Mouse (Mus musculus) cerebellum, postnatal 36 days (tissue): ENCODE results near the gene Serpinb9b.

Source experiments
- DNase-seq, 2 experiments: peaks; one replicate each; pipeline ENCODE4 v3.0.0; 2021 to 2022; ENCODE audit warnings: mixed read lengths in 2 of 2

The Serpinb9b gene

DNA sequence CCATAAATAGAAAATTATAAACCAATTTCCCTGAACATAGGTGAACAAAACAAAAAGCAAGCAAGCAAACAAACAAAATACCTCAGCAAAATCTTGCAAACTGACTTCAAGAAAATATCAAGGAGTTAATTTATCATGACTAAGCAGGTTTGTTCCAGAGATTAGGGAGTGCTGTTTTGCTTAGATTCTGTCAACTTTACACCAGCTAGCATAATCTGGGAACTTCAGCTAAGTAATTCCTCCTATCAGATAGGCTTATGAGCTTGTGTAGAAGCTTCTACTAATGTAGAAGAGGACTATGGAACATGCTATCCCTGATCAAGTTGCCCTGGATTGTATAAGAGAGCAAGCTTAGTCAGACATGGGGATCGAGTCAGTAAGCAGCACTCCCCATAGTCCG is 20.0 kb downstream of the Serpinb9b start:
- no peak for DNase-seq

DNA sequence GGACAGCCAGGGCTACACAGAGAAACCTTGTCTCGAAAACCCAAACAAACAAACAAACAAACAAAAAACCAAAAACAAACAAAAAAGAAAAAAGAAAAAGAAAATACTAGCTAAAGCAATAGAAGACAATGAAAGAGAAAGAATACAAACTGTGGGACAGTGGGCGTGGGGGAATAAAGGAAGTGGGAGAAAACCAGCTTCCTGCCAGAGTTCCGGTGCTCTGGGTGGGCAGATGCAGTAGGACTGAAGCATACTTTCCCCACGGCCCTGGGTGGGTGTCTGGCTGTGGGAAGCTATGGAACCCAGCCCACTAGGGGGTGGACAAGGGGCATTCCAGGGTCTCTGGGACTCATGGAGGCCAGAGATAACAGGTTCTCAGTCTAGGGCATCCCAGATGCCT is 21.0 kb downstream of the Serpinb9b start:
- no peak for DNase-seq

DNA sequence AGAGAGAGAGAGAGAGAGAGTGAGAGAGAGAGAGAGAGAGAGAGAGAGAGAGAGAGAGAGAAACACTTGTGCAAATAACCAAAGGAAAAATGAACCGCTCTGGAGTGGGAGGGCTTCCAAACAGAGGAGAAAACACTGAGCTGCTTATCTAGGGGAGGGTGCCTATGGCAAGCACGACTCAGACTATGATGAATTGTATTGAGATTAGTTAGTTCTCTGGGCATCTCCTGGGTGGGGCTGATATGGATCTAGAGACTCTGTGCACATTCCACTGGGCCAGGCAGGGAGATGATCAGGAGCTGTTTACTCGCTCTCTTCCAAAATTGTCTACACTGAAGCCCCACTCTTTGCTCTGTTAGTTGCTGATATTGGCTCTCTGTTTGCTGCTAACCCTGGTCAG is 24.5 kb downstream of the Serpinb9b start:
- no peak for DNase-seq

DNA sequence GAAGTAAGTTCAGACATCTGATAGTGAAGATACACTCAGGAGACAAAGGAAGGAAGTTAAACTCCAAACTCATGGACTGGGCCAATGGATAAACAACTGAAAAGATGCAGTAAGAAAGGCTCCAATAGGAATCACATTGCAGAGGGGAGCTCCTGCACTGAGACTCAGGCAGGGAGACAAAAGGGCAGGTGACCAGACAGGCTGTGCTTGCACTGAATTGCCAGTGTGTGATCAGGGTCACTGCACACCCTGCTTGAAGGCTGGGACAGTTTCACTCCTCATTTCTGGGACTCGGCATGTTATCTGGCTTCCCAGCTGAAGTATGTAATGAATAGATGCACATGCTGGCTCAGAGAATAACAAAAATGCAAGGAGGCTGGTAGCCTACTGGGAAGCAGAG is 35.8 kb downstream of the Serpinb9b start:
- no peak for DNase-seq

DNA sequence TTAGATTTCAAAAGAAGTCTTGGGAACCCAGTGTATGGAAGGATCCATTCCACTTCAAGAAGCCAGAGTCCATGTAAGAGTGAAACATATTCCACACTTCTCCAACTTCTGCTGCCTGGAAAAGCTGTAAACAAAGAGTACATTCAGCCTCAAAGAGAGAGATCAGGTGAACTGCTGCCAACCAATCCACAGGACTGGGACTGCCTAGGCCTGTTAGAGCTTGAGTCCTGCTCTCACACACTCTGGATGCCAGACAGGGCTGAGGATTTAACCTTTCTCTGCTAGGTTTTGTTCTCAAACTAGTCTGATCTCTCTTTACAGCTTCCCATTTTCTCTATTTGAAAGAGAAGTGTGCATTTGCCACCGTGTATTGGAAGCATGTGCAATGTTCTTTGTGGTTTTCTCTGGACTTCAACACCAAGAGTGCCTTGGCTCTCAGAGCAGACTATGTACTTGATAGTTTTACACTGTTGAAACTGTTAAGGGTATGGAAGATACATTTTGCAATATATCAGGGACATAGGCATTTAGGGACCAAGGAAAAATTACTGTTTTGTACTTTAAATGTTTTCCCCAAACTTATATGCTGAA is 40.3 kb downstream of the Serpinb9b start:
- DNase-seq = no peak

DNA sequence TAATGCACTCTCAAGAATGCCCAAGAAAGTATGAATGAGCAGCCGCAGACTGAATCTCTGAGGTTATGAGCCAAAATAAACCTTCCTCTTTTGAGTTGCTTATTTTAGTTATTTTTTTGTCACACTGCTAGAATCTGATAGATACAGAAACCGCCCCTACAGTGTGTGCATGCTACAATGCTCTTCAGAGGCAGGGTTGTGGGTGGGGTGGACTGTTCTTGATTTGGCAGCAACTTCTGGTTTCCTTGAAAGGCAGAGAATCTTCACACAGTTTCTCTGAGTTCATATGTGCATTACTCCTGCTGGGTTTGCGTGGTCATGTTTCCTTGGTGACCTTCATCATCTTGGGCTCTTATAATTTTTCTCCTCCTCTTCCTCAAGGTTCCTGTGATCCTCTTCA is 40.9 kb downstream of the Serpinb9b start:
- DNase-seq = no peak

DNA sequence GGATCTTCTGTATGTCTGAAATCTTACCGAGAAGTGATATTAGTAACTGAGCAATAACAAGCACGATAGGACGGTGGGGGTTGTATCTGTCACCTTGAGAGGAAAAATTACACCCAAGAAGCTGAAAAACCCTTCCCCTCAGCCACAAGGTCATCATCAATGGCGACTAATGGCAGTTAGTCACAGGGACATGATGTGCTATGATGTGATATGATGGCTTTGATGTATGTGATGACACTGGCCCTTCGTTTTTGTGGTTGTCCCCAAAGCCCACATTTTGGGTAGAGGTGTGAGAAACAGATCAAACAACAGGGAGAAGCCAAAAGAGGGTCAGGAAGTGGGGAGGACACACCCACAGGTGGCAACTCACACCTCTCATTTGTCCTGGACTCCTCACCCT is 44.6 kb downstream of the Serpinb9b start:
- DNase-seq = no peak

DNA sequence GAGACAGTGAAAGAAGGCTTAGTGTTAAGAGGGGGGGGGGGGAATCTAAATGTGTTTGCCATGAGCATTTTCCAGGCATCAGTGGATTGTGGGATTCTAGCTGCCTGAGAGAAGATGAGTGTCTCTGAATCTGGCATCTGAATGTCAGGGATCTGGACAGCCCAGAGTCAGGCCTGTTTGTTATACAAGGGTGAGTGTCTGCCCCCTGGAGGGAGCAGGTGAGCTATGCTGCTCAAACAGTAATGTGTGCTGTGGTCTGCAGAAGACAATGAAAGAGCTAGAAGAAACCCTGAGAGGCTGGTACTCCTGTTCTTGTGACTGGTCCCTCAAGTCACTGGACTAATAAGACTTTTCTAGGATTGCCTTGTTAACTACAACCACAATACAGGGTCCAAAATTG is 46.8 kb downstream of the Serpinb9b start:
- DNase-seq = no peak

DNA sequence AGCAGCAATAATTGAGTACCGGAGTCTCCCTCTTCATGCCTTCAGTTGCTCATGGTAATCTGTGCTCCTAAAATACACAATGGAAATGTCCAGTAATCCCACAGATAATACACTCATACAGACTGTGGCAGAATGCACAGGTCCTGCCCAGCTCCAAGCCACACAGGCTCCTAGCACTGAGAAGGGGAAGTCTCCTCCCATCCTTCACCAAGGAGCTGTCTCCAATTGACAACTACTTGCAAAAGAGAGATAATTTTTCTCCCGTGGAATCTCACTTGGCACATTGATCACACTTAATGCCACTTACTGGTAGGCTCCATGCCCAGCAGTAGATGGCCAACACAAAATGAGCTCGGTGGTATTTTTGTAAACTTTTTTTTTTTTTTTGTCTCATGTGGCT is 49.0 kb downstream of the Serpinb9b start:
- no peak for DNase-seq

DNA sequence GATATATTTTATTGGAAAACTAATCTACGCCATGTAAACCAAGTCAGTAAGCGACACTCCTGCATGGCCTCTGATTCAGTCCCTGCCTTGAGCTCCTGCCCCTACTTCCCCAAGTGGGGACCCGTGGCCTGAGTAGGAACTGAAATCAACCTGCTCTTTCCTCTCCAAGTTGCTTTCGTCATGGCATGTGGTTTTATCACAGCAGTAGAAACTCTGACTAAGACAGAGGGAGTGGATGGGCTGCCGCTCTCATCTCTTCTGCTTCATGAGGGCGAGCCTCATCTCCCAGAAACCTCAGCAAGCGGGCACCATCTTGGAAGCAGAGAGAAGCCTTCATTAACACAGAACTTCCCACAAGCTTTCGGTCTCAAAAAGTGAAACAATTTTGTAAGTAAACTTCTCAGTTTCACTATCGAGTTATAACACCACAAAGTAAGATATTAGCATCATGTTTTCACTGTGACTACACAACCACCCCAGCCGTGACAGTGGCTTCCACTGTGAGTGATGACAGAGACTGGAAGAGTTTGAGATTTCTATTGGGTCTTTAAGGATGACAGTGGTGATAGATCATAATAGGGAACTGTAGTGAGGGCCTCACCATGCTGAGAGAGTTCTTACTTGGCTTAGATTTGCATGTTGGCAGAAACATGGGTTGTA is 49.9 kb downstream of the Serpinb9b start:
- no peak for DNase-seq

DNA sequence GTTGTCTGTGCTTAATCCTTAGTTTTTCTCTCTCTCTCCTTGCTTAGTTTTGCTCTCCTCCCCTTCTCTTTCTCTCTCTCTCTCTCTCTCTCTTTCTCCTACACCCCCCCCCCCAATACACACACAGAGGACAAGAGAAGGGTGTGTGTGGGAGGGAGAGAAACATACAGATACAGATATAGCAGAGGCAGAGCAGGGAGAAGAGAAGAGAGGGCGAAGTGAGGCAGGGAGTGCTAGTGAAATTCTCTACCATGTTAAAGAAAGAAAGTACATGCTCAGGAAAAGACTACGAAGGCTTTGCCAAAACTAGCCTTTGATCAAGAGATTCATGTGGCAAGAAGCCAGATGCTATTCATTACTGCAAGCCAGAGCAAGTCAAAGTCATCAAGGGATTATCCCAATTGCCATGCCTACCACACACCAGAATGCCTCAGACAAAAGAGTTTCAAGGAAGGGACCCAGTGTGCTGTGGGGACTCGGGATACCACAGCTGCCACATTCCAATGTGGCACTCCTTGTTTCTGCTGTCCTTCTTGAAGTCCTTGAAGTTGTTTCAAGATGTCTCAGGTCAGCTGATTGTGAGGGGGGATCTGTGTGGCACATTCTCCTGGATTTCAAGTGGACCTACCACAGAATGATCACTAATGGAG is 51.0 kb downstream of the Serpinb9b start, which contains the start of gene Serpinb1b:
Gene Serpinb1b (plus strand): TSS at position 520 of the 650 bp plus-strand sequence.
- DNase-seq = no peak

DNA sequence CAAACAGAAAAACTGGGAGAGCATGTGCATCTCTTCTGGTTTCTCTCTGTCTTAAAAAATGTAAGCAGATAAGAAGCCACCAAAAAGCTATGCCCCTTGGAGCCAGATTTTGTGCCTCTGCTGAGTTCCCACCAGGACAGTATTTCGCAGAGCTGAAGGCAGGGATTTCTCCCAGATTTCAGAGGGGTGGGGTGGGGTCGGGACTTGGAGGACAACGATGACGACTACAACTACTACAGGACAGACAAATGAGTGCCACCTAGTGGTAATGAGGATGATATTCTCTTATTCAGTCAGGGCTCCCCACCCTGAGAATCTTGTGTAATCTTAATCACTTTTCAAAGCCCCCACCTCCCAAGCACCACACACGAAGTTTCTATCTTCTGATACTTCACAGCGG is 52.2 kb downstream of the Serpinb9b start:
- DNase-seq = no peak

DNA sequence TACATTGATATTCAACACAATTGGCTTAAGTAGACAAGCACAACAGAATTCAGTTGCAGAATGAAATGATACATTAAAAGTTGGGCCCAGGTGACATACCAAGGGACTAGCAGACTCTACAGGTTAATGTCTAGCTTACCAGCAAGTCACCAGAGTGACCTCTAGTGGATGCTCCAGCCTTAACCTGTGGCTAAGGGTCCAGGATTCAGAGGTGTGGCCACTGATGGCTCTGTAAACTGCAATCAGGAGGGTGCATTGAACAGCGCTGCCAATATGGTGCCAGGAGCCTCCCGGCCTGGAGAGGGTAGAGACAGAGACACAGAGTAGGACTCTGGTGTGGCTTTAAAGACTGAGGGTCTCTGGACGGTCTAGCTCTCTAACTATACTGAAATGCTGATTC is 53.1 kb downstream of the Serpinb9b start:
- DNase-seq = peak; percentile 9 to 18

DNA sequence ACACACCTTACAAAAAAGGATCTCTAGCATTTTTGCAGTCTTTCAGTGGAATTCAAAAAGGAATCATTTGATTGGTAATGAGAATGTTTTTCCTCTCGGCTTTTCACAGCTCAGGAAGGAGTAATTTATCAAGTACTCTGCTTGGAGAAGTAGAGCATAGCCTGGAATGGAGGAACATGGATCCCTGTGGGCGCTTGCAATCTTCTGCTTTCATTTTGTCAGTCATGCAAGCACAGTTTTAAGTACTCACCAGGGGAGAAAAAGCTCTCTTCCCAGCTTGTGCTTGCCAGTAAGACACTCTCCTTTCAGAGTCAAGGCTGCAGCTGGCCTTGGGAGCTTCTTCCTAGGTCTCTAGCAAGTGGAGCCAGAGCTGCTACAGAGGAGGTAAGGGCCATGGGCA is 56.6 kb downstream of the Serpinb9b start:
- no peak for DNase-seq

DNA sequence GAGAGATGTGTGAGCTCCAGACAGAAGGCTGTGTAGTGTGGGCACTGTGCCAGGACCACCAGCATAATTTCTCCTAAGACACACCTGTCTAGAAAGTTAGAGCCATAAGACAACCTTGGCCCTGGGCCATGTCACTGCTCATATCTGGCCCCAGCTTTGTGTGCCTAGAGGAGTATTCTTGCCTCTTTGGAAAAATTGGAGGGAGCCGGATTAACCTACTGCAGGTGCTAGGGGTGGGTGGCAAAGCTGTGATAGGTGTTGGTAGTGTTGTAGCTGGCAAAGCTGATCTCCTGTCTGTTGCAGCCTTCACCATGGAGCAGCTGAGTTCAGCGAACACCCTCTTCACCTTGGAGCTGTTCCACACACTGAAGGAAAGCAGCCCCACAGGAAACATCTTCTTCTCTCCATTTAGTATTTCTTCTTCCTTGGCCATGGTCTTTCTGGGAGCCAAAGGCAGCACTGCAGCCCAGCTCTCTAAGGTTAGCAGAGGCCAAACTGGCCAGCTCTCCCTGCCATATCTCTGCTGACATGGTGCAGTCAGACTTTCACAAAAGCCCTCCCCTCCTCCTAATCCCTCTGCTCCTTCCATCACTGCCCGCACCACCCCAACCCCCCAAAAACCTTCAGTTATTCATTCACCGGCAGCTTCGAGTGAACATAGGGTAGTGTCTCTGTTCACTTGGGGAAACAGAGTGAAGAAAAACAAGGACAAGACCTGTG is 57.9 kb downstream of the Serpinb9b start:
- peak; percentile 21 to 25 for DNase-seq

DNA sequence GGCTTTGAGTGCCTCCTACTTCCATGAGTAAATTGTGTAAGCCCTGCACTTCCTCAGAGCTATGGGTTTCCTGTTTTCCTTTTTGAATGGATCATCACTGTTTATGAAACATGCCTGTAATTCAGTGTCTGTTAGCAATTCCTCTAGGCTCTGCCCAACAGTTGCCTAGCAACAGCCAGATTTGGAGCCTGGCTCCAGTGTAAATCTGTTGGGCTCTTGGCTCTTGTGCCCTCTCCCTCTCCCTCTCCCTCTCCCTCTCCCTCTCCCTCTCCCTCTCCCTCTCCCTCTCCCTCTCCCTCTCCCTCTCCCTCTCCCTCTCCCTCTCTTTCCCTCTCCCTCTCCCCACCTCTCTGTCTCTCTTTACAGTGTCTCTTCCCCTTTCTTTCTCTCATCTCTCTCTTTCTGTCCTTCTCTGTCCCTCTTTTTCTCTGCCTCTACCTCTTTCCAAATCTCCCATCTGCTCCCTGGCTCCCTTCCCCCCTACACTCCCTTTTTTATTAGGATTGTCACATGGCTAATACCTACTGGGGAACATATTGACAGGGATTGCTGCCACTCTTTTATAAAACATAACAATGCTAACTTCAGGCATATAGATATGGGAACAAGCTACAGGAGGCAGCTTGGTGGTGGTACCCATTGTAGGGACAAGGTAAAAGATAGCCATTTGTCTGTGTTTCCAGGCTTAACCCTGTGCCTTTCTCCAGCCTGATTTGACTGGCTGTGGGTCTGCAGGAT is 58.6 kb downstream of the Serpinb9b start:
- DNase-seq = peak; percentile 35 to 51

DNA sequence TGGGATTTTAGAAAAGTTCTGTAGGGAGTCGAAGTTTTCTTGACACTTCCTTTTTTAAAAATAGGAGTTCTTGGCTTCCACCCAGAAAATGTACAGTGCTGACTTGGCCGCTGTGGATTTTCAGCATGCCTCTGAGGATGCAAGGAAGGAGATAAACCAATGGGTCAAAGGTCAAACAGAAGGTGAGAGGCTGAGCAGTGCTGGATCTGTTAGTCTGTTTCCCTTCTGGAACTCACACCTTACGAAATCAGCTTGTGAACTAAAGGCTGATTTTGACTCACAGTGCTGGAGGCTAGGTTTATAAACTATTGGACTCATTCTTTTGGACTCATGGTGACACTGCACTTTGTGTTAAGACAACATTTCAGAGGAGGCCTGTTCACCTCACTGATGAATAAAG is 62.4 kb downstream of the Serpinb9b start:
- DNase-seq = no peak

DNA sequence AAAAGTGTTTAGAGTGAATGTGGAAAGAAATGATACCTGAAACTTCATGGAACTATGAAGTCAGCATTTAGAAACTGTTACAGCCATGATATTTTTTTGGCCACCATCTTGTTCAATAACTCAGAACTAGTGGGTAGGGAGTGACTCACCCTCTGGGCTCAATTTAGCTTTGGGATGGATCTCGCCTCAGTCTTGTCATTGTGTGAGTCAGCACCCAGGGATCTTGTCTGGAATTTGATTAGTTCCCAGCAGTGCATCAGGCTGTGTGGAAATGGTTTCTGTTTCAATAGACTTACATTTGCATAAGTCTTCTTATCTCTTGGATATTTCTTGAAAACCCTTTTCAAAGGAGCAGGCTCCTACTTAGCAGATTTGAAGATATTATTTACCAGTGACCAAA is 63.3 kb downstream of the Serpinb9b start:
- DNase-seq = no peak

DNA sequence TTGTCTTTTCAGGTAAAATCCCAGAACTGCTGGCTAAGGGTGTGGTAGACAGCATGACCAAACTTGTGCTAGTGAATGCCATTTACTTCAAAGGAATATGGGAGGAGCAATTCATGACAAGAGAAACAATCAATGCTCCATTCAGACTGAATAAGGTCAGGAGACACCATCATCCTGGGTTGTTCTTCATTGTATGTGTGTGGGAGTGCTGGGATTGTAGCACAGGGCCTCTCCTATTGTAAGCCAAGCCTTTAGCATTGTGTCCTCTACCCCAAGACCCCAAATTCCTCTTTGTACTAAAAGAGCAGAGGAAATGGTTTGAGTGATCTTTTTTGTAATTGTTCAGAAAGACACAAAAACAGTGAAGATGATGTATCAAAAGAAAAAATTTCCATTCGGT is 64.1 kb downstream of the Serpinb9b start:
- DNase-seq = no peak
